Mouse (Mus musculus) T-helper 17 cell (primary cell): ENCODE results near the gene Nup93.

Source experiments
- in situ Hi-C, 2 experiments: fragments of 300-600 bp; cut with MboI, MseI; formaldehyde crosslinking; loops; 1 replicate in 1 of 2; 2 replicates in 1 of 2; pipeline ENCODE4 v1.15.1; 2025; ENCODE audit warnings: high pct_unique_total_duplicates in 2 of 2

Nup93 gene

GRCm38 (mm10) chr8:94214252-94215173, at the start of gene Nup93:
Gene Nup93 (plus strand): TSS chr8:94214564.
- in situ Hi-C loops: loop anchor here in 1 of 2 experiments (25.0 kb wide), 1 partner anchor 1202 kb away; no protein-coding TSS in a partner anchor

DNA sequence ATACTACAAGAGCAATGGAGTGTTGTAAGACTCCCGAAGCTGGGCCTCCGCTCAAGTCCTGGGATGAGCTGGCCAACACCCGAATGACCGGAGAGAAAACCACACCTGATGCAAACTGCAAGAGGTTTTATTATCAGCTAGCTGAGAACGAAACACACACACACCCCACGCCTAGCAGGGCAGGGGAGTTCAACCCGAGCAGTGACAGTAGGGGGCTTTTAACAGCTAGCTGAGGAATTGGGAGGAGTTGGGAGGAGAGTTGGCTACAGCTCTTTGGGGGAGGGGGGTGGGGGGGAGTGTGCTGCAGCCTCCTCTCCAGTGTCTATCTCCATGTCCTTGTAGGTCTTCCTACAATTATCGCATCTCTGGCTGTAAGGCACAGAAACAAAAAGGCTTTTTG, 48.6 kb upstream of the Nup93 start:
- in situ Hi-C loops: loop anchor here (5.0 kb wide), 2 partner anchors 37 to 42 kb away; no protein-coding TSS in a partner anchor

DNA sequence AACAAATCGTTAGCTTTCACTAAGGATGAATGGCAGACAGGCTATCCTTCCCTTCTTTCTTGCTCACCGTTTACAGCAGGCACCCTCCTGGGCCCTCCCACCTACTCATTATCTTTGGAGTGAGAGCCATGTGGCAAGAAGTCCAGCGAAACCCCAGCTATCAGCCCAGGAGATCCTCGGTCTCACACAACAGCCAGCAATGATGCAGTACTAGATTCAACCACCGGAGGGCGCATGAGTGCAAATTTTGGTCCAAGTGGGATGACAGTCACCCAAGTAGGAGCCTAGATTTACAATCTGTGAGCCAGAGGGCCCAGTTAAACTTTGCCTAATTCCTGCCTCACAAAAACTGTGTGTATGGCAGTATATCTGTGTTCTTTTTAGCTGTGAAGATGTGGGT, 47.1 kb upstream of the Nup93 start:
- in situ Hi-C loops: loop anchor here (5.0 kb wide), 2 partner anchors 35 to 40 kb away; no protein-coding TSS in a partner anchor

- in situ Hi-C loops: loop anchor here (5.0 kb wide), 2 partner anchors 33 to 38 kb away; no protein-coding TSS in a partner anchor
Measured at GRCm38 (mm10) chr8:94169547-94169946, 44.8 kb upstream of the Nup93 start.

DNA sequence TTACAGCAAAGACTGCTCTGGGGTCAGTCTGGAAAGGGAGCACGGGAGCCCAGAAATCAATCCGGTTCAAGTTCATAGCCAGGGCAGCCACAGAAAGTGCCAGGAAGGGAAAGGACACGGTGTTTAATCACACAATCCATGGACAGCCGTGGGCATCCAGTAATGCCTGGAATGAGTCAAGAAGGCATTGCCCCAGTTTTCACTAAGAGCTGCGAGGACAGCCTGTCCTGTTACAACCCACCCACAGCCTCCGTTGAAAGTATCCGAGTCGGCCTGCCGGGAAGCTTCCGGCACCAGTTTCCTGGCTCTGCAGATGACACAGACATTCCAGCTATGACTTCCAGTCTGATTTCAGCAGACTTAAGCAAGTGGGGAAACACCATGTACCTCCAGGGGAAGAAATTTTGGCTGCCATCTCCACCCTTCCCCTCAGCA, 43.0 kb upstream of the Nup93 start:
- in situ Hi-C loops: no loop called here

DNA sequence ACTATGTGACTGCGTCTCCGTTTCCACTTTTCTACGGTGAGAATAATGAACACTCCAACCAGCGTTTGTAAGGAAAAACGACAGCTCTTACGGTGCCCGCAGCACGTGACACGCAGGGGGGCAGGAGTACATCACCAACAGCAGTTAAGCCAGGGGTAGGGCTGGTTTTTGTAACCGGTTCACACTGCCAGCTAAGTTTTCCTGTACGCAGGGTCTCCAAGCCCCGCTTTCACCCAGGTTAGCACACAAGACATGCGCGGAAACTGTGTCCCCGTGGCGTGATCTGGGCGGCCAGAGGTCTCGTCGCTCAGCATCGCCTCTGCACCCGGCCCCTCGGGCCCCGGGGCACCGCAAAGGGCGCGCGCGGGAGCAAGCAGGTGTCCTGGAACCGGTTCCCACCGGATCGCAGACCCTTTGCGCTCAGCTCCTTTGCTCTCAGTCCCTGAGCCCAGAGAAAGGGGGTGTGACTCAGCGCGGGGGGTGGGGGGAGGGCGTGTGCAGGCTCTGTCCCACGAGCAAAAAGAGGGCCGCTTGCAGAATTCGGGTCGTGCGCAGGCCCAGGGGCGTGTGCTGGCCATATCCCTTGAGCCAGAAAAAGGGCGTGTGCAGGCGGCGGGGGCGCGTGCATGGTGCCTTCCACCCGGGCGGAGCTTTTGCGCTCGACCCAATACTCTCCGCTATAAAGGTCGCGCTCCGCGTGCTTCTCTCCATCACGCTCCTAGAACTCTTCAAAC, 42.1 kb upstream of the Nup93 start, which contains the start of gene Mt2:
TSS of gene Mt2 (plus strand) at position 590 of the 734 bp plus-strand sequence.
- in situ Hi-C loops: no loop called here

- in situ Hi-C loops: no loop called here
Measured at GRCm38 (mm10) chr8:94172809-94173732, 41.3 kb upstream of the Nup93 start.

DNA sequence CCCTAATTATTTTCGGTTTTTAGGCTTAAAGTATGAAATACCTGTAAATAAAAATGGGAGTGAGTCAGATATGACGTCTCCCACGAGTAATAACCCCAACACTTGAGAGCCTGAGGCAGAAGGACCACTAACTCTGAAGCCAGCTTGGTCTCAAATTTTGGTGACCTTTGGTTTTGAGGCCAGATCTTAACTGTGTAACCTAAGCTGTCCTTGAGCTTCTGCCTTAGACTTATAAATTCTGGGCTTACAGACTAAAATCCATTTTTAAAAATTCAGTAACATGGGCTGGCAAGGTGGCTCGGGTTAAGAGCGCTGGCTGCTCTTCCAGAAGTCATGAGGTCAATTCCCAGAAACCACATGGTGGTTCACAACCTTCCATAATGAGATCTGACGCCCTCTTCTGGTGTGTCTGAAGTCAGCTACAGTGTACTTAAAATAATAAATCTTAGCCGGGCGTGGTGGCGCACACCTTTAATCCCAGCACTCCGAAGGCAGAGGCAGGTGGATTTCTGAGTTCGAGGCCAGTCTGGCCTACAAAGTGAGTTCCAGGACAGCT, 40.4 kb upstream of the Nup93 start:
- in situ Hi-C loops: no loop called here

GRCm38 (mm10) chr8:94174619-94175213, 39.6 kb upstream of the Nup93 start:
- in situ Hi-C loops: no loop called here

DNA sequence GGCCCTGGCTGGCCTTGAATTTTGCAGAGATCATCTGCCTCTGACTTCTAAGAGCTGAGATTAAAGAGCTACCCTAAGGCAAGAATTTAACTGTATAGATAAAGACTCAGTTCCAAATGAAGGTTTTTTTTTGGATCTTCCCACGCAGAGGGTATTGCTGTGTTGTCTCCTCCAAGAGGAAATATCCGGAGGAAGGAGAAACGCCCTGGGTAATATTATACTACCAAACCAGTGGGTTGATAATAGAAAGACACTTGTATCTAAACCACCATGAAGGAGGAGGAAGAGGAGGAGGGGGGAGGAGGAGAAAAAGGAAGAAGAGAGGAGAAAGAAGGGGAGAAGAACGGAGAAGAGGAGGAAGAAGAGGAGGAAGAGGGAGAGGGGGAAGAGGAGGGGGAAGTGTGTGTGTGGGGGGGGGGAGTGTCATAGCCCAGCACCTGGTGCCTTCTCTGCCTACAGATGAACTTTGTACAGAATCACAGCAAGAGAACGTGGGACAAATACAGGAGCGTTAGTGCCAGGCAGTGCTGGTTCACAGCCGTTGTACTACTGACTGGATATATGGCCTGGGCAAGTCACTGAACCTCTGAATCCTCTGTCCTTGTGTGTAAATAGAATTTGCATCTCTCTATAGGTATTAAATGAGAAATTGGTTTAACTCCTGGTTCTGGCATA, 36.5 kb upstream of the Nup93 start:
- in situ Hi-C loops: no loop called here

GRCm38 (mm10) chr8:94178857-94179712, 35.3 kb upstream of the Nup93 start, which contains the start of gene Mt1:
Gene Mt1 (plus strand): TSS chr8:94179082.
- in situ Hi-C loops: no loop called here

DNA sequence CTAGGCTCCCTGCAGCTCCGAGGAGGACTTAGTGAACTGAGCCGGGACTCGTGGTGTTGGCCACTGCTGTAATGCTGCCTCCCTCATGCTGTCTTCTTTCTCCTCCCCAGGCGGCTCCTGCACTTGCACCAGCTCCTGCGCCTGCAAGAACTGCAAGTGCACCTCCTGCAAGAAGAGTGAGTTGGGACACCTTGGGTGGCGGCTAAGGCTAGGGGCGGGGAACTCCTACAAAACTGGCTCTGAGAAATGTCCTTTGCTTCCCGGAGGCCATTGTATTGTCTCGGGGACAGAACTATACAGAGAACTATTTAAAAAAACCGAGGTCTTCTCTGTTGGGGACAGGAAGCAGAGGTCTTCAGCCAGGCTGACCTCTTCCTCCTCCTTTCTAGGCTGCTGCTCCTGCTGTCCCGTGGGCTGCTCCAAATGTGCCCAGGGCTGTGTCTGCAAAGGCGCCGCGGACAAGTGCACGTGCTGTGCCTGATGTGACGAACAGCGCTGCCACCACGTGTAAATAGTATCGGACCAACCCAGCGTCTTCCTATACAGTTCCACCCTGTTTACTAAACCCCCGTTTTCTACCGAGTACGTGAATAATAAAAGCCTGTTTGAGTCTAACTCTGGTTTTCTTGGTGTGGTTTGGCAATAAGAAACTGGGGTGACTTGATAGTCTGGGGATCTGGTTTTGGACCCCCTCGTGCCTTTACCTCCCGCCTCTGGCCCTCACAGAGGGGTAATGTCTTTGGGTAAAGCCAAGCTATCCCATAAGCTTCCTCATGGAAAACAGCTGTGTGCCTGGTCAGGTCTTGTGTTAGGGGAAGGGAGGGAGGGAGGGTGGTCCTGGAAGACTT, 34.4 kb upstream of the Nup93 start:
- in situ Hi-C loops: no loop called here

GRCm38 (mm10) chr8:94180561-94180908, 33.8 kb upstream of the Nup93 start:
- in situ Hi-C loops: no loop called here

- in situ Hi-C loops: no loop called here
Measured at GRCm38 (mm10) chr8:94182055-94182929, 32.1 kb upstream of the Nup93 start.

- in situ Hi-C loops: no loop called here
Measured at GRCm38 (mm10) chr8:94183117-94183516, 31.2 kb upstream of the Nup93 start.

- in situ Hi-C loops: no loop called here
Measured at GRCm38 (mm10) chr8:94184357-94184843, 30.0 kb upstream of the Nup93 start.

DNA sequence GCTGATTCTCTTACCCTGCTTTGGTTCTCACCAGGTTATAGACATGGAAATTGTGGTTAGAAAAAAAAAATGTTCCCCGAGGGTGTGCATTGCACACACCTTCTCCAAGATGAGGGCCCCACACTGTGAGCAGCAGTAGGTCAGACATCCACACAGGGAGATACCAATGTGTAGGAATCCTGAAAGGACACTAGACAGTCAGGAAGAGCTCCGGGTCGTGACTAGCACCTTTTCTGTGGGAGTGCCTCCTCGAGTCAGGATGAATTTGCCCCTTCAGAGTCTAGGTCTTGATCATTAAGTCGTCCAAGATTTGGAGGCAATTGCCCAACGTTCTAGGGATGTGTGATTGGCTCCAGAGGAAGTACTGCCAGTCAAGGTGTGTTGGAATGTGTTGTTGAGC, 28.6 kb upstream of the Nup93 start:
- in situ Hi-C loops: no loop called here
